Mouse (Mus musculus) heart, embryonic 16.5 days (tissue): Measurements from ENCODE around the gene Rps7. TPM values are rescaled to one million over a fixed set of nuclear protein-coding genes. Genes with fewer than 3 reads are reported as not detected.
A peak's percentile ranks its signal among the peaks of the same experiment; 100 is the strongest.

Experiments used
- ATAC-seq: fragments of 200-750 bp; cut with Nextera tagmentation; replicated peaks from 2 replicates; pipeline ENCODE4 v1.8.0; 2017; ENCODE audit warnings: moderate number of reproducible peaks; ENCODE audit not compliant: insufficient read depth, low FRiP score; ENCODE audit errors: extremely low read depth
- H3K27ac ChIP-seq: fragments of 300-500 bp; sonication (generic); 2 replicates; pipeline ENCODE4 v1.5.1; 2014; ENCODE audit warnings: mild to moderate bottlenecking, low read length, control low read depth, moderate library complexity
- H3K27me3 ChIP-seq: fragments of 300-500 bp; sonication (generic); 2 replicates; pipeline ENCODE4 v1.6.1; 2014; ENCODE audit warnings: low read length, mixed read lengths; ENCODE audit not compliant: control insufficient read depth, insufficient read depth
- H3K36me3 ChIP-seq: fragments of 300-500 bp; sonication (generic); 2 replicates; pipeline ENCODE4 v1.6.1; 2014; ENCODE audit not compliant: control insufficient read depth, insufficient read depth
- H3K4me1 ChIP-seq: fragments of 300-500 bp; sonication (generic); 2 replicates; pipeline ENCODE4 v1.6.1; 2014; ENCODE audit warnings: low read length, mixed read lengths; ENCODE audit not compliant: control insufficient read depth, insufficient read depth
- H3K4me2 ChIP-seq: fragments of 300-500 bp; sonication (generic); 2 replicates; pipeline ENCODE4 v1.6.1; 2014; ENCODE audit warnings: low read depth, mild to moderate bottlenecking, control low read depth, low read length
- H3K4me3 ChIP-seq: fragments of 300-500 bp; sonication (generic); 2 replicates; pipeline ENCODE4 v1.5.1; 2014; ENCODE audit warnings: mild to moderate bottlenecking, control low read depth, low read length
- H3K9ac ChIP-seq: fragments of 300-500 bp; sonication (generic); 2 replicates; pipeline ENCODE4 v1.6.1; 2014; ENCODE audit warnings: low read length, control low read depth
- H3K9me3 ChIP-seq: fragments of 300-500 bp; sonication (generic); replicated peaks from 2 replicates; pipeline ENCODE4 v1.6.1; 2016; ENCODE audit warnings: low read length; ENCODE audit not compliant: control insufficient read depth
- WGBS: fragments of 180-500 bp; shearing (Covaris S2); extraction: QIAGEN DNeasy Blood & Tissue Kit; methylation state at CpG from one replicate; pipeline ENCODE4 v1.1.7; 2014; 5-methylcytosine and 5-hydroxymethylcytosine counted together
- polyA plus RNA-seq: library from polyadenylated mRNA; unstranded; fragments of >200 nt; fragmentation: Nextera tagmentation; extraction: Ambion mirVana; gene quantifications from 2 replicates; pipeline ENCODE4 v1.2.1, GENCODE M21; 2015

Rps7 gene
- polyA plus RNA-seq, 1 experiment from 2014 or later: 342 TPM

DNA sequence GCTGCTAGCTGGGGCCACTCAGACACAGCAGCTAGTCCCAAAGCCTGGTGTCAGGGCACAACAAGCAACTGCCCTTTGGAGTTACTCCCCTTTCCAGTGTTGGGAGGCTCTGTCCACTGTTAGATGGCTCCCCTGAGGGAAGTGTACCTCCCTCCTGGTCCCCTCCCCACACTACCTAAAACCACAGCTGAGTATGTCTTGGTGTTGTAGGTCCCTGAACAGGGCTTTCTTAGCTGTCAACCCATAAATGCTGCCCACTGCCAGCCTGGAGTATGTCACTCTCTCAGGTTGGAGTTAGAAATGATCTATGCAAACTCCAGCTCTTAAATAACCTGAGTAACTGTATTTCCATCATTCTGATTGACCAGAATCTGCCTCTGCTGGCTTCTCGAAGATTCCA, 13.1 kb downstream of the Rps7 start:
- no peaks in the 10 kb centered on the region for H3K36me3 ChIP-seq
- peak overlapping the region; percentile 67 for H3K27ac ChIP-seq
- H3K4me2 ChIP-seq: peak overlapping the region; percentile 25; the same call in 1 of the 2 replicates
- H3K4me1 ChIP-seq: peaks cover 13% of the 10 kb centered on the region
- H3K9me3 ChIP-seq: no peaks in the 10 kb centered on the region
- H3K27me3 ChIP-seq: peaks cover 3% of the 10 kb centered on the region; the same call in 1 of the 2 replicates
- peak overlapping the region; percentile 9; the same call in 1 of the 2 replicates for H3K9ac ChIP-seq
- H3K4me3 ChIP-seq: peak overlapping the region; percentile 7; the same call in 1 of the 2 replicates
- 54% methylated on average over 1 of the region's 1 CpGs for WGBS
- ATAC-seq: no peak

DNA sequence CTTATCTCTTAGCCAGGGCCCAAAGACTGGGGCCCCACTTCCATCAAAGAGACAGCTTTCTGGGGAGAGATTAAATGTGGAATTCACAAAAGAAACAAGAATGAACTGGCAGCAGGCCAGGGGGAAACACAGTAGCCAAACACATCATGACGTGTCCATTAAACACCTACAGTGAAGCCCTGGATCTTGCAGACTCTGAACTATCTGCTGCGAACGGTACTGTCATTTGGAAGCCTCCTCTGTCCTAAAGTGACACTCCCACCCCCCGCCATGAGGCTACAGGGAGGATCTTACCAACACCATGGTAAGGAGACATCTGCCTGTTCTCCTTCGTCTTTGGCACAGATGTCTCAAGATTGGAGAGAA, 13.6 kb downstream of the Rps7 start:
- Histone ChIP-seq H3K4me3 (peak overlapping the region; percentile 1; the same call in 1 of the 2 replicates), H3K4me2 (peak overlapping the region; percentile 51; the same call in 1 of the 2 replicates), H3K9ac (no peak overlapping the region), H3K36me3 (no peaks in the 10 kb centered on the region), H3K4me1 (peaks cover 13% of the 10 kb centered on the region), H3K9me3 (no peaks in the 10 kb centered on the region), H3K27me3 (peaks cover 3% of the 10 kb centered on the region; the same call in 1 of the 2 replicates), H3K27ac (peak overlapping the region; percentile 67)
- WGBS: 27% methylated on average over 5 of the region's 5 CpGs
- ATAC-seq: peak; percentile 19; the same call in 1 of the 2 replicates

DNA sequence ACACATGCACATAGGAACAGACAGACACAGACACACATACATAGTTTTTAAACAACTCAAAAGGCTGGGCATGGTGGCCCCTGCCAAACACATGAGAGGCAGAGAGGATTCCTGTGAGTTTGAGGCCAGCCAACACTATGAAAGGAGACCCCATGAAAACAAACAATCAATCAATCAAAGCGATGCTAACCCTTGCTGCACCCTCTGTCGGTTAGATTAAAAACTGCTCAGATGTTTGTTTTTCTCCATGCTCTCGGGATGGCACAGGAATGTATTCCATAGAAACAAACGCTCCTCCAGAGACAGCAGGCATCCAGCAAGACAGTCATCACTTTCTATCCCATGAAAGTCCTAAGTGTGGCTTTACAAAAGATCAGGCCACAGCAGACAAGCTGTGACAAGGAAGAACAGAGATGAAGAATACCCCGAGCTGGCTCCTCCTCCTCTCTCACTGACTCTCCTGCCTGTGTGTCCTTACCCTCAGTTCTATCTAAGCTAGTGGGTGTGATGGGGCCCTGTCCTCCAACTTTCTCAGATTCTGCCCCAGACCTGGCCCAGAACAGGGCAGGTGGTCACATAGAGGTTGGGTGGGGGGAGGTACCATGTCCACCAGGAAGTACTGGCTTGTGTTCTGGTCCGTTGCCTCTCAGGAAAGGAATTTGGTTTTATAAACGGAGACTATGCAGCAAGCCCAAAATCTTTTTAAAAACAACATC, 14.1 kb downstream of the Rps7 start:
- 0 out of 2 replicates have a peak, but pooled peaks have one; percentile 12 for ATAC-seq
- Histone ChIP-seq H3K4me3 (peak overlapping the region; percentile 28), H3K9ac (peak overlapping the region; percentile 49; the same call in 1 of the 2 replicates)

DNA sequence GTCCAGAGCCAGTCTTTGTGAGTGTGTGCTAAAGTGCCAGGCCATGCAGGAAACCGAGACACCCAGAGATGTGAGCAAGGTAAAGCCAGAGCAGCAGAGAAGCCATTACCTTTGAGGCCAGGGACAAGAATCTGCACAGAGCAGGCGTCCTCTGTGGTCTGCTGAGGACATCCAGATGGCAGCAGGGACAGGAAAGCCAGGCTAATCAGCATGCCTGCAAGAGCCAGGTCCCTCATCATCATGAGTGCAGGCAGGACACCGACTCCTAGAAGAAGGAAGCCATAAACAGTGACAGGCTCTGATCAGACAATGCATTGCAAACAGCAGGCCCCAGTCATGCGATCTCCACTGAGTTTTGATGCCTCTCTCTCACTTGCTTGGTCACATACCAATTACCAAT, 18.5 kb downstream of the Rps7 start:
- H3K9ac ChIP-seq: no peak overlapping the region
- H3K4me1 ChIP-seq: peaks cover 8% of the 10 kb centered on the region
- H3K9me3 ChIP-seq: no peaks in the 10 kb centered on the region
- H3K36me3 ChIP-seq: no peaks in the 10 kb centered on the region
- no peak for ATAC-seq
- WGBS: 55% methylated on average over 4 of the region's 4 CpGs
- H3K27ac ChIP-seq: no peak overlapping the region
- no peak overlapping the region for H3K4me2 ChIP-seq
- peaks cover 3% of the 10 kb centered on the region; the same call in 1 of the 2 replicates for H3K27me3 ChIP-seq
- H3K4me3 ChIP-seq: no peak overlapping the region

More for the DNA sequence above, 14.1 kb downstream of the Rps7 start:
- WGBS: 7% methylated on average over 7 of the region's 7 CpGs
- H3K27me3 ChIP-seq: peaks cover 3% of the 10 kb centered on the region; the same call in 1 of the 2 replicates
- H3K9me3 ChIP-seq: no peaks in the 10 kb centered on the region
- peak overlapping the region; percentile 51 for H3K4me2 ChIP-seq
- H3K4me1 ChIP-seq: peaks cover 13% of the 10 kb centered on the region
- peak overlapping the region; percentile 67 for H3K27ac ChIP-seq
- no peaks in the 10 kb centered on the region for H3K36me3 ChIP-seq

GRCm38 (mm10) chr12:28614401-28614800, 21.4 kb downstream of the Rps7 start:
- Histone ChIP-seq H3K4me1 (no peaks in the 10 kb centered on the region), H3K4me2 (no peak overlapping the region), H3K36me3 (no peaks in the 10 kb centered on the region), H3K9me3 (no peaks in the 10 kb centered on the region), H3K27me3 (no peaks in the 10 kb centered on the region), H3K4me3 (no peak overlapping the region), H3K27ac (no peak overlapping the region), H3K9ac (no peak overlapping the region)
- ATAC-seq: no peak
- WGBS: 60% methylated on average over 7 of the region's 7 CpGs

DNA sequence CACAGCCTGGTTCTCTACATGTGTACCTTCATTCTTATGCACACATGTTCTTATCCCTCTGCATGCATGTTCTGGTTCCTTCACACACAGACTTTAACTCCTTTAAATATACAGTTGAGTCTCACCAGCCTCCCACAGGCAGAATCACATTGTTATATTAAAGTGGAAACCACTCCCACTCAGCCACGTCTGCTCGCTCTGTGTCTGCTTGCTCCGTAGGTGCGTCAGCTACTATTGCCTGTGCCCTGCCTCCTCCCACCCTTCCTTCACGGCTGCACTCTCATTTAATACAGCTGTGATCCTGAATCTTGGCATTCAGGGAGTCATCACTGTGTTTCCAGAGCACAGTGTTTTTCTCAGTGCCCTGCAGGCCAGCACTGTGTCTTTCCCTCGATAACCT, 23.4 kb downstream of the Rps7 start:
- no peaks in the 10 kb centered on the region for H3K27me3 ChIP-seq
- H3K9ac ChIP-seq: no peak overlapping the region
- no peak overlapping the region for H3K4me2 ChIP-seq
- no peak overlapping the region for H3K4me3 ChIP-seq
- H3K9me3 ChIP-seq: no peaks in the 10 kb centered on the region
- no peaks in the 10 kb centered on the region for H3K36me3 ChIP-seq
- no peak overlapping the region for H3K27ac ChIP-seq
- 0 out of 2 replicates have a peak, but pooled peaks cover 3% of the 10 kb centered on the region for H3K4me1 ChIP-seq
- WGBS: 66% methylated on average over 6 of the region's 6 CpGs
- no peak for ATAC-seq

DNA sequence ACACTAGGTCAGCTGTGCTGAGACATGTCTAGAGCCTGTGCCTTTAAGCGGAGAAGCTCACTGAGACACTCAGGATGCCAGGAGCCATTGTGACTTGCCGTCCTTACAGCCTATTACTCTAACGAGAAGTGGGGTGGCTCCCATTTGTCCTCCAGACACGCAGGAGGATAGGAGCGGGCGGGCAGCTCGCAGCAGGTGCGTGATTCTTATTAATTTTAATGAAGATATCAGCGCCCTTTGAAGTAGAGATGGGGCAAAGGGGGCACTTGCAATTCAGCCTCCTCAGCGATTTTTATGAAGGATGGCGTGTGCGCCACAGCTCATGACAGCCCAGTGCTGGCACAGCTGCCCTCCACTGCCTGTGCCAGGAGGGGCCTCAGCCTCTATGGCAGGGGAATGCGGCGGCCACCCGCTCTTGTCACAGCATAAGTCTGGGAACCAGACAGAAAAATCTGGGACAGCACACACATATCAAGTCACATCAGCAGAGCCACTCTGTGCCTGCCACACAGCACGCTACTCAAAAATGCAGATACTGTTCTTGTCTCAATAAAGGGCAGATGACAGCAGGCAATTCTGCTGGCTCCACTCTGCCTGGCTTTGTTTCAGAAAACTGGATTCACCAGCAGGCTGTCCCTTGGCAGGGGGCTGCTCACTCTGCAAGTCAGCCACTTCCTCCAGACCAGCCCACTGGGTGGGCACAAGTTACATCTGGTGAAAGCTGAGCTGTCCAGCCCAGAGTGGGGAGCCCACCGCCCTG, 28.0 kb downstream of the Rps7 start:
- no peaks in the 10 kb centered on the region for H3K9me3 ChIP-seq
- WGBS: 48% methylated on average over 17 of the region's 17 CpGs
- H3K9ac ChIP-seq: no peak overlapping the region
- H3K27ac ChIP-seq: no peak overlapping the region
- H3K36me3 ChIP-seq: no peaks in the 10 kb centered on the region
- H3K4me1 ChIP-seq: 0 out of 2 replicates have a peak, but pooled peaks cover 4% of the 10 kb centered on the region
- H3K4me2 ChIP-seq: peak overlapping the region; percentile 25; the same call in 1 of the 2 replicates
- peak; percentile 51; the same call in 1 of the 2 replicates for ATAC-seq
- H3K4me3 ChIP-seq: no peak overlapping the region
- H3K27me3 ChIP-seq: no peaks in the 10 kb centered on the region

GRCm38 (mm10) chr12:28603494-28603893, 32.3 kb downstream of the Rps7 start:
- WGBS: 73% methylated on average over 1 of the region's 1 CpGs
- Histone ChIP-seq H3K4me3 (no peak overlapping the region), H3K27me3 (no peaks in the 10 kb centered on the region), H3K36me3 (no peaks in the 10 kb centered on the region), H3K4me2 (no peak overlapping the region), H3K9ac (no peak overlapping the region), H3K27ac (no peak overlapping the region), H3K4me1 (peaks cover 13% of the 10 kb centered on the region), H3K9me3 (no peaks in the 10 kb centered on the region)
- ATAC-seq: no peak

- peaks cover 13% of the 10 kb centered on the region for H3K4me1 ChIP-seq
- no peaks in the 10 kb centered on the region for H3K36me3 ChIP-seq
- H3K4me3 ChIP-seq: no peak overlapping the region
- no peak overlapping the region for H3K9ac ChIP-seq
- ATAC-seq: peak; percentile 71
- peak overlapping the region; percentile 57; the same call in 1 of the 2 replicates for H3K27ac ChIP-seq
- 8% methylated on average over 4 of the region's 4 CpGs for WGBS
- H3K27me3 ChIP-seq: no peaks in the 10 kb centered on the region
- H3K4me2 ChIP-seq: no peak overlapping the region
- no peaks in the 10 kb centered on the region for H3K9me3 ChIP-seq
Observed at GRCm38 (mm10) chr12:28602259-28602658, 33.5 kb downstream of the Rps7 start.
